Mouse (Mus musculus): ENCODE results near the gene Nfil3.

The Nfil3 gene

DNA sequence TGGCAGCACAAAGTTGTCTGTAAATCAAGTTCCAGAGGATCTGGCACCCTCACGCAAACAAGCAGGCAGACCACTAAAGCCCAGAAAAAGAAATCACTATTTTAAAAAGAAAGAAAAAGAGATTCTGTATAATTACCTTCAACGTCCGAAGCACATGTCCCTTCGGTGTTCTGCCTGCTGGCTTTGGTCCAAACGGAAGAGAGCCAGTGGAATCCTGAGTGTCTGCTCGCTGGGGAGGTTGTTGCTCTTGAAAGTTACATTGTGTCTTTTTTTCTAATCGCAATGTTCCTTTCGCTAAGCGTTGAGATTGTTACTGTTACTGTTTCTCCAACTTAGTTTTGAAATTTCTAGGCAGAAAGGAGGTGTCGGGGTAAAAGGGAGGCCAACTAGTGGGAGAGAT, 50.3 kb downstream of the Nfil3 start:
- no peak for DNase-seq (ENCODE audit: low spot score)

GRCm38 (mm10) chr13:52929209-52930171, 51.4 kb downstream of the Nfil3 start, which contains the start of gene Auh:
Auh (minus strand) TSS chr13:52929681.
- DNase-seq (ENCODE audit: low spot score) = peak; percentile 53

DNA sequence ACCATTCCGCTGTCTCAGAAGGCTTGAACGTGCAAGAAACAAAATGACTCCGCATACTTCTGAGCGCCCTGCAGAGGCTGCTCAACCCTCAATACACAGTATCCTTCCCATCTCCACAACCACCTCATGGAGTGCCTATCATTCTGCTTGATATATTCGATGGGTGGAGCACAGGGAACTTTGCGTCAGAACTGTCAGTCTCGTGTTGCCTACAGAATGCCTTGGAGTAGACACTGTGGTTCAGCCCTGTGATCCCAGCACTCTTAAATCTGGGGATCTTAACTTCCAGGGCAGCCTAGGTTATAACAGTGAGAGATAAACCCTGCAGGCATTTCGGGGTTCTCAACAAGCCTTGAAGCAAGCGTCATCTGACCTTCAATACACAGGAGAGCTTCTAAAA, 52.5 kb downstream of the Nfil3 start:
- no peak for DNase-seq (ENCODE audit: low spot score)

- no peak for DNase-seq (ENCODE audit: low spot score)
These were observed 56.4 kb downstream of the Nfil3 start for GRCm38 (mm10) chr13:52924457-52924856.

- DNase-seq (ENCODE audit: low spot score) = no peak
These were observed 58.9 kb downstream of the Nfil3 start for GRCm38 (mm10) chr13:52921966-52922365.

- no peak for DNase-seq (ENCODE audit: low spot score)
These were observed 59.6 kb downstream of the Nfil3 start for GRCm38 (mm10) chr13:52921065-52921825.

DNA sequence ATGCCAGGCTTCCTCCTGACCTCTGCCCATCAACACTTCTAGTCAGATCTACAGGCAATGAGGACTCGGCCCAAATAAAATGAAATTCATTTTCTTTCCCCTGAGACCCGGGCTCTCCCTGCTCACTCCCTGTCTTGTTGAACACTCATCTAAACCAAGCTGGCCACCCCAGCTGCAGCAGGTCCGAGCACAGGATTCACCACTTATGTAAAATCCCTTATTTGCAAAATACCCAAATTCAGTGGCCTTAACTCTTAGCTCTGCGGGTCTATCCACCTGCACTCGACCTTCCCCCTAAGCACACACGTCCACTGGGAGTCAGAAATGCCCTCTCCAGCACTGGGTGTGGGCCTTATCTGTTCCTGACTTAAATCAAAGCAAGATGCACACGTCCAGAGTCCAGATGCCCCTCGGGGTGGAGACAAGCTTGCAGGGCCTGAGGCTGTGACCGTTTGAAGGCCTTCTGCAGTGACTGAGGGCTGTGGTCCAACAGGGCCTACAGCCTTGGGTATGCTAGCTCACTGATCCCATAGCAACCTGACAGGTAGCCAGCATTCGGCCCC, 61.0 kb downstream of the Nfil3 start:
- no peak for DNase-seq (ENCODE audit: low spot score)

- no peak for DNase-seq (ENCODE audit: low spot score)
These were observed 62.5 kb downstream of the Nfil3 start for GRCm38 (mm10) chr13:52918333-52918732.

Data from ovary, postnatal 10 days (tissue).